Mouse (Mus musculus): ENCODE results near the gene Il2rb. TPM values are rescaled to one million over a fixed set of nuclear protein-coding genes. Genes with fewer than 3 reads are reported as not detected.

Gene Il2rb
- total RNA-seq, 2 experiments from 2014 or later: 0.07 to 0.20 TPM

Other genes with a start within 250 kb of the Il2rb start
- gene Csf2rb2, start 189.6 kb downstream of the Il2rb start, total RNA-seq (2021): 1 to 10 TPM in 1 of 2 experiments, under 1 TPM in 1; 0.76 to 1.7 TPM
- 1 to 10 TPM; 2.2 to 3.1 TPM for gene Csf2rb, start 169.5 kb downstream of the Il2rb start, total RNA-seq (2021)
- not detected for gene Tex33, start 99.4 kb downstream of the Il2rb start, total RNA-seq (2021)
- gene Tst, start 89.4 kb downstream of the Il2rb start, total RNA-seq (2021): 10 to 100 TPM; 11.2 to 13.7 TPM
- gene Mpst, start 88.9 kb downstream of the Il2rb start, total RNA-seq (2021): 10 to 100 TPM; 28.1 to 31.0 TPM
- gene Kctd17, start 66.7 kb downstream of the Il2rb start, total RNA-seq (2021): 10 to 100 TPM; 53.9 to 54.3 TPM
- not detected for gene Tmprss6, start 26.6 kb downstream of the Il2rb start, total RNA-seq (2021)
- 10 to 100 TPM; 83.9 to 98.0 TPM for gene C1qtnf6, start 36.1 kb upstream of the Il2rb start, total RNA-seq (2021)
- not detected for gene Sstr3, start 49.4 kb upstream of the Il2rb start, total RNA-seq (2021)
- 10 to 100 TPM in 1 of 2 experiments, 1 to 10 TPM in 1; 3.9 to 18.7 TPM for gene Rac2, start 77.5 kb upstream of the Il2rb start, total RNA-seq (2021)
- gene Cyth4, start 101.8 kb upstream of the Il2rb start, total RNA-seq (2021): 1 to 10 TPM; 5.7 to 8.8 TPM
- gene Elfn2, start 223.5 kb upstream of the Il2rb start, total RNA-seq (2021): 1 to 10 TPM; 3.5 to 4.2 TPM

Data from heart, postnatal 14 days (tissue).